Mouse (Mus musculus) pancreas, adult 10 weeks (tissue): ENCODE data around the gene Trove2. TPM values are rescaled to one million over a fixed set of nuclear protein-coding genes. Genes with fewer than 3 reads are reported as not detected.

Experiments used
- polyA plus RNA-seq: library from polyadenylated mRNA; stranded (reverse); fragments of 350-450 nt; fragmentation: Illumina TruSeq; extraction: RNeasy Lipid Tissue Mini Kit (QIAGEN cat#74804); gene quantifications from one replicate; pipeline ENCODE4 v1.2.3, GENCODE M21; 2015; ENCODE audit warnings: low read depth, low replicate concordance; ENCODE audit not compliant: insufficient read depth

Trove2 gene
- 2.2 TPM for polyA plus RNA-seq

GRCm38 (mm10) chr1:143776446-143777411, at the start of gene Trove2, which contains the start of gene Uchl5:
Trove2 (minus strand) TSS chr1:143777068.
Uchl5 (plus strand) TSS chr1:143777272.

GRCm38 (mm10) chr1:143716038-143716437, 60.8 kb downstream of the Trove2 start, which contains the start of gene Glrx2:
Glrx2 (plus strand) TSS chr1:143716338.

GRCm38 (mm10) chr1:143702741-143703262, 74.1 kb downstream of the Trove2 start, which contains the start of gene Cdc73:
Cdc73 (minus strand) TSS chr1:143702893.

Other genes starting within 250 kb of the Trove2 start
- 0.50 TPM for gene B3galt2, start 136.4 kb downstream of the Trove2 start, polyA plus RNA-seq
- gene Cdc73, start 74.2 kb downstream of the Trove2 start, polyA plus RNA-seq, result 8.4 TPM
- gene Glrx2, start 60.7 kb downstream of the Trove2 start, polyA plus RNA-seq, result 14.0 TPM
- gene Uchl5, start 204 bp upstream of the Trove2 start, polyA plus RNA-seq, result 14.4 TPM
- 10.4 TPM for gene Rgs2, start 227.1 kb upstream of the Trove2 start, polyA plus RNA-seq